Mouse (Mus musculus): ENCODE results near the gene Pdx1. TPM values are rescaled to one million over a fixed set of nuclear protein-coding genes. Genes with fewer than 3 reads are reported as not detected.

The Pdx1 gene
- not detected for total RNA-seq (2021)
- long read RNA-seq, experiment 1, result 0 reads
- long read RNA-seq, experiment 2, result 0 reads

DNA sequence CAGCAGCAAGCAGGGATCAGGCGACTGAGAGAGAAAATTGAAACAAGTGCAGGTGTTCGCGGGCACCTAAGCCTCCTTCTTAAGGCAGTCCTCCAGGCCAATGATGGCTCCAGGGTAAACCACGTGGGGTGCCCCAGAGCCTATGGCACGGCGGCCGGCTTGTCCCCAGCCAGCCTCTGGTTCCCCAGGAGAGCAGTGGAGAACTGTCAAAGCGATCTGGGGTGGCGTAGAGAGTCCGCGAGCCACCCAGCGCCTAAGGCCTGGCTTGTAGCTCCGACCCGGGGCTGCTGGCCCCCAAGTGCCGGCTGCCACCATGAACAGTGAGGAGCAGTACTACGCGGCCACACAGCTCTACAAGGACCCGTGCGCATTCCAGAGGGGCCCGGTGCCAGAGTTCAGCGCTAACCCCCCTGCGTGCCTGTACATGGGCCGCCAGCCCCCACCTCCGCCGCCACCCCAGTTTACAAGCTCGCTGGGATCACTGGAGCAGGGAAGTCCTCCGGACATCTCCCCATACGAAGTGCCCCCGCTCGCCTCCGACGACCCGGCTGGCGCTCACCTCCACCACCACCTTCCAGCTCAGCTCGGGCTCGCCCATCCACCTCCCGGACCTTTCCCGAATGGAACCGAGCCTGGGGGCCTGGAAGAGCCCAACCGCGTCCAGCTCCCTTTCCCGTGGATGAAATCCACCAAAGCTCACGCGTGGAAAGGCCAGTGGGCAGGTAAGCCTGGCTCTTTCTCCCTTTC lies at the start of gene Pdx1:
Pdx1 (plus strand) TSS at position 34 of the 747 bp plus-strand sequence.
- intact Hi-C loops (cut with DNase I), result no loop called here
- no peak for DNase-seq

DNA sequence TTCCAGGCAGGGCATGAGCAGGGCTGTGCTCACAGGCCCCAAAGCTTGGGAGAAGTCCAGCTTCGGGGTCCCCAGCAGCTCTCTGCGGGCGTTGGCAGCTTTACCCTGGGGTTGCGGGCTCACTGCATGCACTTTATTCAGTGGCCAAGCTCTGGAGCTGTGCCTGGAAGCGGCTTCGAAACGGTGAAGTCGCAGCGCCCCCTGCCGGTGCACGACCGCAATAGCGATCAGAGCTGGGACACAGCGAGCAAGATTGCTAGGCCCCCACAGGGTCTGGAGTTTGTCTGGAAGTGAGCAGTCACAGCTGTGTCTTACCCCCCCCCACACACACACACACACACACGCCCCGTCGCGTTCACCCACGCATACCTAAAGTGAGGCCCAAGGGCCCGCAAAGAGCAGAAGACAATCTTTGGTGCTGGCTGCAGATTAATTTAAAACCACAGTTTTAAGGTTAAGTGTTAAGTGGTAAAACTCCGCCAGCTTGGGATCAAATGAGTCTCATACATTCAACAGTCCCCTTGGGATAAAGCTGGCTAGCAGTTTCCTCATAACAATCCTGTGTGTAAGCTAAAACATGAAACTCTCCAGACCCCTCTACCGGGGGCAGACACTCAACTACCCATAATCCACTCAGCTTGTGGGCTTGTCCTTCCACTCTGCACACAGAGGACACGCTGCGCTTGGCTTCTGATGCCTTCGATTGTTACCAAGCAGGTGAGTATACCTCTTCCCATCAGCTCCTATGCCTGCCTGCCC lies 42.2 kb upstream of the Pdx1 start:
- intact Hi-C loops (cut with DNase I), result loop anchor here (1.0 to 10.0 kb wide), 5 partner anchors 95 to 523 kb away; partner anchors contain the start of gene Urad
- DNase-seq, result peak; percentile 73 to 75

DNA sequence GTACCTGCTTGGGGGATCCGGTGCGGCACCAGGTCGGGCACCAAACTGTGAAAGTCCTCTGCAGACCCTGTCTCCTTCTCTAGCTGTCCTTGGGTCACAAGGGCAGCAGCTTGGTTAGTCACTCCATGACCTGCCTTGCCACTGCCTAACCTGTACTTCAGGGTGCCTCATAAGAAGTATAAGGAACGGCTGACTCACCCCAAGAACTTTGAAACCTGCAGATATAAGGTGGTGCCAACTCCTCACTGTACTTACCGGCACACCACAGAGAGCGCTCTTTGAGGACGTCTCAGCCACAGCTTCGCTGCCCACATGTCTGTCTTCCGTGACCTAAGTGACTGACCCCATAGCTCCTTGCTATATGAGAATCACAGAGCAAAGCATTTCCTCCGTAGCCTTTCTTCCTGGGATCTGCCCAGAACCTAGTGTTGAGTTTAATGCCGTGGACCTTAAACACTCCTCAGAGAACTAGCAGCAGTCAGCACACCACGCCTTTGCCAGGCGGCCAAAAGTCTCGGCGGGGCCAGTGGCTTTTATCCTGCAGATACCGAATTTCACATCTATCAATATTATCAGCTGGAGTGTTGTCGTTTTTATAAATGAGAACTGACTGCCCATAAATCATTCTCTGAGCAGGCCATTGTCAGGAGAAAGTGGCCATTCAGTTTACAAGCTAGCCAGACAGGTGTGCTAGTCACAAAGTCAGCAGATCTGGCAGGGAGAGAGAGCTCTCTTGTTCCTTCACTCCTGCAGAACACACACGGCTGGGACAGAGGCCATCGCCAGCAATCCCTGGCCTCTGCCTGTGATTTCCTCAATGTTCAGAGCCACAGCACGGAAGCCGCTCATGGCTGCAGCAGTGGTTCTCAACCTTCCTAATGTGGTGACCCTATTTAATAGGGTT lies 34.1 kb upstream of the Pdx1 start:
- no peak for DNase-seq
- intact Hi-C loops (cut with DNase I), result no loop called here

DNA sequence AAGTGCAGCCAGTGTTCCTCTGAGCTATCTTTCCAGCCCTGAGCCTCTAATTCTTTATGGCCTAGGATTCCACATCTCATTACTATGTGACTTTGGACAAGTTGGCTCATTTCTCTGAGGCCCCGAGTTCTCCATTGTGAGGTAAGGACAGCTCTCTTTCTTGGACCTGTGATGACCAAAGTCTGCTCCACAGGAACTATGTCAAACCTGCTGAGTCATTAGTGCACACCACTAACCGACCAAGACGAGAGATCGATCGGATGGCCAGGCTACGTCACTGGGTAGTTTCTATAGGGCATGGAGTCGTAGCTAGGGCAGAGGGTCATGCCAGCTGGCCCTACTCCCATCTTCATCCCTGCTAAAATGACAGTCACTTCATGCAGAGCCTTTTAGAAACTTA lies 25.9 kb upstream of the Pdx1 start:
- DNase-seq, result no peak
- intact Hi-C loops (cut with DNase I), result no loop called here

DNA sequence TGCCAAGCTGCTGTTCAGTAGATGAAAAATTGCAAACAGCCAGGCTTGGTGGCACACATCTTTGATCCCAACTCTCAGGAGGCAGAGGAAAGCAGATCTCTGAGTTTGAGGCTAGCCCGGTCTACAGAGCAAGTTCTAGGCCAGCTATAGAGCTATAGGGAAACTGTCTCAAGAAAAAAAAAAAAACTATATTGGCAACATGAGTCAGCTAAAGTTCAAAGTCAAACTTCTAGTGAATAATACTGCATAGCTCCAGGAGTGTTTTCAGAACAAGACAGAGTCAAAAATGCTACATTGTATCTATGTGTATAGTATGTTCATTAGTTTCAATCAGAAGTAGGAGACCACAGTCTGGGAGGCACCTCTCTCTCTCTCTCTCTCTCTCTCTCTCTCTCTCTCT lies 9.6 kb upstream of the Pdx1 start:
- intact Hi-C loops (cut with DNase I), result no loop called here
- DNase-seq, result no peak

DNA sequence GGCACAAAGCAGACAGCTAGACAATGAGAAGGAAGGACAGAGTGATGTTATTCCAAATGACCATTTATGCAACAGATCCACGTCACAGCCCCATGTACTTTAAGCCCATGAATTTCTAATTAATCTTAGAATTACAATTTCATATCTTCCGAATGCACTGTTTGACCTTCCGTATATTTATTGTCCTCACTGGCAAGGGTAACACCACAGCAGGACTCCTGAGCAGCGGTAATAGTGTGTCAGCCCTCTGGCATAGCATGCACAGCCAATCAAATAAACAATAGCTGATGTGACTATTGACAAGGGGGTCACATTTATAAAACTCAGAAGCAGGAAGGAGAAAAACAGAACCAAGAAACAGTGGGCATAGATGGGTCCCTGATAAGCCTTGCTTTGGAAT lies 9.0 kb upstream of the Pdx1 start:
- no peak for DNase-seq
- intact Hi-C loops (cut with DNase I), result no loop called here

DNA sequence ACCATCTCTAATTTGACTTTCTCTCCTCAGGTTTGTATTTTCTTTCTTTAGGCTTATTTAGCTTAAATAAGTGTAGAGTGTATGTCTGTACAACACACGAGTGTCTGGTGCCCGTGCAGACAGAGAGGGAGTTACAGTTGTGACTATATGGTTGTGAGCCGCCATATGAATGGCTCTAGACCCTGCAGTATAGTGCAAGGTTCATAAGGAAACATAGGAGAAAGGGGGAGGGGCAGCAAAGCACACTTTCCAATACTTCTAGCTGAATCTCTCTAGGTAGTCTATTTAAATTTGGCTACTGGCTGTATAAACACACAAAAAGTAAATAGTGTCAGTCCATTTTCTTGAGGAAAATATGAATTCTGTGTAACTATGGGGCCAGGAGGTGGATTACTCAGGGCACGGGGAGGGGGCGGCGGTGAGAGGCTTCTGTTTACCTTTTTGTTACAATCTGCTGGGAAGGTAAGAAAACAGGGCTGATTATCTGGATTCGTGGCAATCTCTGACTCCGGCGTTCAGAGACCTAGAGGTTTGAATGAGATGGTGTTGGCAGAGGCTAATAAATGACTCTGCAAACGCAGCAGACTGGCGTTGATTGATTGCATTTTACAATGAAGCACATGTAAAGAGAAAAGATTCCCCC lies 7.7 kb upstream of the Pdx1 start:
- intact Hi-C loops (cut with DNase I), result no loop called here
- DNase-seq, result no peak

DNA sequence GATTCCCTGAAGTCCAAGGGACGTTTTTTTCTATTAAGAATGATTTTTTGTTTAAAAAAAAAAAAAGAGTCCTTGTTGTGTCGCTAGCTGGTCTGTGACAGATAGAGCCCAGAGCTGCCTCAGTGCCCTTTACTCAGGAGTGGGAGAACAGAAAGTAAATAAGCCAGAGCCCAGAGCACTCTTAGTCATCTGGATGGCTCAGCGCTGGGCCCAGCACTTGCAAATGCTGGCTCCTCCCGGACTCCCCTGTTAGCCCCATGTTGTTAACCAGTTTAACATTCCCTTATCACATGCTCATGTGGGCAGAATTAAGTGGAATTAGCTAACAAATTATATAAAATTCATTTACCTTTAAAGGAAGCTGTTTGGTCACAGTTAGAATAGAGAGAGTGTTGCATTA lies 5.8 kb upstream of the Pdx1 start:
- no peak for DNase-seq
- intact Hi-C loops (cut with DNase I), result no loop called here

DNA sequence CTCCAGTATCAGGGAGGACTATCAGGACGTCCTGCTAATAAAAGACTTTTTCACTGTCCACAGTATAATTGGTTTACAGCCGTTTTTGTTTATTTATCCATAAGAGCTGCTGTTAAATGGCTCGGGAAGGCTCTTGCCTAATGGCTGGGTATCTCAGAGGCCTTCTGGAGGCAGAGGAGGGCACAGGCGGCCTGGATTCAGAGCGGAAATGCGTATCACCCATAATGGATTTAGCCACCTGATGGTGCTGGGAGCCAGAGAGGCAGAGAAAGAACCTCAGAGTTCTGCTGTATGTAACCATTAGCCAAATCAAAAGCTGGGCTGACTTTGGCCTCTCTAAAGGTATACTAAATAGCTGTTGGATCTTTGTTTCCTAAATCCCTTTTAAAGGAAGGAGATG lies 2.3 kb upstream of the Pdx1 start:
- DNase-seq, result no peak
- intact Hi-C loops (cut with DNase I), result no loop called here

DNA sequence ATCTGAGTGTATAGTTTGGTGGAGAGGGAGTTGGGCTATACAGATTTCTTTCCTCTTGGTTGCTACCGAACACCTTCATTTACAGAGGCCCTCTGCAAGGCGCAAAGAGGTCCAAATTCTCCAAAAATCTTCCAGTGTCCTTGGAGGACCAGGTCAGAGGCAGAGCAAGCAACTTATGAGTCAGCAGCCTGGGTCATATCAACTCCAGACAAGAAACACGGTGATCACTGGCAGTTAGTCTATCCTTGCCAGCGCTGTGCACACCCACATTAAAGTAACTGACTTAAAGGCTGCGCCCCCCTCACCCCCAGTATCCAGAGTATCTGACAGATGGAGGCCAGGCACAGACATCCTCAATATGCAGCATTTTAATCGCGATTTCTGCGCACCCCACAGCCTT lies 1.0 kb upstream of the Pdx1 start:
- intact Hi-C loops (cut with DNase I), result no loop called here
- DNase-seq, result no peak

DNA sequence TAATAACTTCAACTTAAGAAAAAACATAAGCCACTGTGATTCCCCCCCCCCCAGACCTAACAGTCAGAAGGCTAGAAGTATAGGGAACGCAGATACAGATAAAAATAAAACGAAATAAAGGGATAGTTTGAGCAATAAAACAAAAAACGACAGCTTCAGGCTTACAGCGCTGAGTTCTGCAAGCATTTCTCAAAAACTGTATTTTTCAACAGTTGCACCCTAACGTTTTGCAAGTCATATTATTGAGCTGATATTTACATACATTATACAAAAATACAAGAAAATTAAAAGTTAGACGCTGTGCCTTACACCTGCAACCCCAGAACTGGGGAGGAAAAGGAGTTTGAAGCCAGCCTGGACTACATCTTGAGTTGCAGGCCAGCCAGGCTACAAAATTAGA lies 388 bp upstream of the Pdx1 start:
- intact Hi-C loops (cut with DNase I), result no loop called here

DNA sequence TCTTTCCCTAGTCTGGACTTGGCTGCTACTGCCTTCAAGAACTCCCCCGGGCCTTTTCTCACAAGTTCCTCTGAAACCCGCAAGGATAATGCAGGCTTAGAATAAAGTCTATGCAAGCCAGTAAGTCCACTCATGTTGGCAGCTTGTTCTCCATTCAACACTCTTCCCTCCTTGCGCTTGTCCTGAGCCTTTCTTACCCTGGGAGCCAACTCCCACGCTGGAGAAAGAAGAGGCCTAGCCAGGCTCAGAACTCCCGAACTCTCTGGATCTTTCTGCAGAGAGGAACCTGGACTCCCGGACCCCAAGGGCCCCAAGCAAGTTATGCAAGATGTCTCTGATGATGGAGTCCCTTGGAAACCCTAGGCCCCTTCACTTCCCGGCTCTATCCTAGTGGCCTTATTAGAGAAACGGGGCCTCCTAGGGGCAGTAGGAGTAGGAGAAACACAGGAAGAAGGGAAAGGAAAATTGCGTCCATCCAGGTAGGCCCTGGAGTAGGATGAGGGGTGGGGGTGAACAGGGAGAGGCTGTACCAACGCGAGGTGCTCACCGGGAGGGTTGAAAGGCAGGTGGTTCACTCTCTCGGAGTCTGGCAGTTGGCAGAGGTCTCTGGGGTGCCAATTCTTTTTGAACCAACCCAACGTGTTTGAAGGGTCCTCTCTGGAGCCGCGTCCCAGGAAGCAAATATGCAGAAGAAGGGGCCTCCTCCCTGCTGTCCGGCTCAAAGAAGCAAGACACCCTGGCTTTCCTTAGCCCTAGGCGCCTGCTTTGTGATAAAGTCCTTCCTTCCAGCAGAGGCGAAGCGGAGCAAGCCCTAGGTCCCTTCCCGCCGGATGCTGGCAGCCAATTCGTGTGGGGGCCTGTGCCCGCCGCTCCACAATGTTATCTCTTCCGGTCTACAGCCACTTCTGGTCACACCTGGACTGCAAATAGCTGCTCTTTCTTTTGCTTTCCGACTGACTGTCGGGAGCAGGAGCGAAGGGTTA lies 1.2 kb downstream of the Pdx1 start:
- no peak for DNase-seq
- intact Hi-C loops (cut with DNase I), result no loop called here

More for the DNA sequence above, 388 bp upstream of the Pdx1 start:
- no peak for DNase-seq

DNA sequence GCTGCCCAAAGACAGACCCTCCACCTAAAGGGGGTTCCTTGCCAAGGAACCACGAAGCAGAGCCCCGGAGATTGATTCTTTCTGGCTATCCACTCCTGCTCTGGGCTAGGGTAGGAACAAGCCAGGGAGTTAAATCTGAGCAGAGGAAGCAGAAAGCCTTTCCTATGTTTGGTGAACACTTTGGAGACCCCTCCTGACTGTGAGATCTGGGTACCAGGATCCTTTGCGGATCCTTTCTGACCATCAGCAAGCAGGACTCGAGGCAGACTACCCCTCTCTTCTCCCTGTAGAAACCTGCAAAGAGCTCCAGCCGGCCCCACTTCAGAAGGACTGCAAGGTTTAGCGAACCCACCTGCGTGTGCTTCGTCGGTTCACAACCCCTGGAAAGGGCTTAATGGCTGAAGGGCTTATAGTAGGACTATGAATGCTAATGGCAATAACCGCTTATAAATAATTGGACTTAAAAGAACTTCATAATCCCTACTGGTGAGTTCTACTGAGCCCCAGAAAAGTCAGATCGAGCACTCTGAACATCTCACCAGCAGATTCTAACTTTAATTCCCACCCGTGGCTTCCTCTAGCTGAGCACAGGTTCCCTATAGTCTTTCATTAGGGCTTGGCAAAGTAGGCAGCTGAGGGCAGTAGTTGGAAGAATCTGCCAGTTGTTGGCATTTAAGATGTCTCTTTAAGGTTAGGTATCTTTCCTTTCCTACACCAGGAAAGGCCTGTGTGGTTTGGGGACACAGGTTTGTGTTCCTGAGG lies 2.5 kb downstream of the Pdx1 start:
- intact Hi-C loops (cut with DNase I), result no loop called here
- no peak for DNase-seq

DNA sequence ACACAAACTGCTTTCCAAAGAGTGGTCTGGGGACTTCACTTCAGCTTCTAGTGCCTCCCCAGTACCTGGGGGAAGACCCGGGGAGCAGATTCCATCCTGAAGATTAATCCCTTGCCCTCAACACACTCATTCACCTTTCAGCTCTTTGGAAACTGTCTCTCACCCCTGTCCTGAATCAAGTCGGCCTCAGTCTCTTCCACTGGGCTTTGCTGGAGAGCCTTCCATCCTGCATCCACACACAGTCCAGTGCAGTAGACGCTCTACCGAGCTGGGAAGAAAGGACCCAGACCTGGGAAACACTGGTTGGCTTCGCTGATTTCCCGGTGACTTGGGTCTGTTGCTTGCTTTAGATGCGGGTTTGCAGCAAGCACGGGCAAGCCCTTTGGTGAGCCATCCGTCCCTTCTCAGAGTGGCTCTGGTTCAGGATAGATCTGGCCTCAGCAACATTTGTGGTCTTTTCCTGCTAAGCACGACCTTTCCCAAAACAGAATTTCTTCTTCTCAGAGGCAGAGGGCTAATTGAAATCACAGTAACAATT lies 3.1 kb downstream of the Pdx1 start:
- no peak for DNase-seq
- intact Hi-C loops (cut with DNase I), result no loop called here

DNA sequence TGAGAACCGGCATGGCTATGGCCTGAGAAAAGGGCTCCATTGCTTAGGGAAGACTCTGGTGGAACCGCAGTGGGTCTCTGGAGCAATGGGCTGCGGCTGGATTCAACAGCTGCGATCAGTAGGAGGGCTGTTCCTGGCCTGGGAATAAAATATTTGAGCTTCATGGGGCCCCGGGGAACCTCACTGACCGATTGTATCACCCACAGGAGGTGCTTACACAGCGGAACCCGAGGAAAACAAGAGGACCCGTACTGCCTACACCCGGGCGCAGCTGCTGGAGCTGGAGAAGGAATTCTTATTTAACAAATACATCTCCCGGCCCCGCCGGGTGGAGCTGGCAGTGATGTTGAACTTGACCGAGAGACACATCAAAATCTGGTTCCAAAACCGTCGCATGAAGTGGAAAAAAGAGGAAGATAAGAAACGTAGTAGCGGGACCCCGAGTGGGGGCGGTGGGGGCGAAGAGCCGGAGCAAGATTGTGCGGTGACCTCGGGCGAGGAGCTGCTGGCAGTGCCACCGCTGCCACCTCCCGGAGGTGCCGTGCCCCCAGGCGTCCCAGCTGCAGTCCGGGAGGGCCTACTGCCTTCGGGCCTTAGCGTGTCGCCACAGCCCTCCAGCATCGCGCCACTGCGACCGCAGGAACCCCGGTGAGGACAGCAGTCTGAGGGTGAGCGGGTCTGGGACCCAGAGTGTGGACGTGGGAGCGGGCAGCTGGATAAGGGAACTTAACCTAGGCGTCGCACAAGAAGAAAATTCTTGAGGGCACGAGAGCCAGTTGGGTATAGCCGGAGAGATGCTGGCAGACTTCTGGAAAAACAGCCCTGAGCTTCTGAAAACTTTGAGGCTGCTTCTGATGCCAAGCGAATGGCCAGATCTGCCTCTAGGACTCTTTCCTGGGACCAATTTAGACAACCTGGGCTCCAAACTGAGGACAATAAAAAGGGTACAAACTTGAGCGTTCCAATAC lies 4.7 kb downstream of the Pdx1 start:
- intact Hi-C loops (cut with DNase I), result no loop called here

DNA sequence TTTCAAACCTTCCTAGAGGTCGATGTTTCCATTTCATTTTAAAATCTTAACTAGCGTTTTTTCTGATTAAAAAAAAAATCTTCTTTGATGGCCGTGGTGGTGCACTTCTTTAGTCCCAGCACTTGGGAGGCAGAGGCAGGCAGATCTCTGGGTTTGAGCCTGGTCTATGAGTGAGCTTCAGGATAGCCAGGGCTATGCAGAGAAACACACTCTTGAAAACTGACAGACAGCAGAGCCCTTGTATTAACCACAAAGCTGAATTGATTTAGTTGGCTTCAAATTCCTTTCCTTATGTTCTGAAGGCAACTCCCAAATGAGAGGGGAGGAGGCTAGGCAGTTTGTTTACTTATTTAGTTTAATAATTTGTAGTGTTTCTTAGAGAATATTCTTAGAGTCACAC lies 6.0 kb downstream of the Pdx1 start:
- no peak for DNase-seq
- intact Hi-C loops (cut with DNase I), result no loop called here

More for the DNA sequence above, 4.7 kb downstream of the Pdx1 start:
- DNase-seq, result no peak

All from gastrocnemius, postnatal 36 days (tissue).